Mouse (Mus musculus) heart, postnatal 0 days (tissue): ENCODE measurements at regions not wholly inside any gene's neighbourhood (a gene's known extent, or its start where the extent isn't known, plus 50 kb on each side); places are given as distances from the start of the nearest gene placed in this dataset.

Experiments
- ATAC-seq: fragments of 200-750 bp; cut with Nextera tagmentation; 2 replicates; pipeline ENCODE4 v1.8.0; 2017; ENCODE audit warnings: low read depth, moderate number of reproducible peaks, moderate library complexity; ENCODE audit not compliant: insufficient read depth
- DNase-seq: peaks from one replicate; pipeline ENCODE4 v3.0.0-alpha.2; 2016; ENCODE audit warnings: low spot score
- H3K27ac ChIP-seq: fragments of 300-500 bp; sonication (generic); 2 replicates; pipeline ENCODE4 v1.5.1; 2014; ENCODE audit warnings: low read depth, mild to moderate bottlenecking
- H3K27me3 ChIP-seq: fragments of 300-500 bp; sonication (generic); 2 replicates; pipeline ENCODE4 v1.6.1; 2014; ENCODE audit warnings: low read length, mixed read lengths; ENCODE audit not compliant: control insufficient read depth, insufficient read depth
- H3K36me3 ChIP-seq: fragments of 300-500 bp; sonication (generic); replicated peaks from 2 replicates; pipeline ENCODE4 v1.6.1; 2014; ENCODE audit warnings: low read length, mixed read lengths; ENCODE audit not compliant: control insufficient read depth, insufficient read depth
- H3K4me1 ChIP-seq: fragments of 300-500 bp; sonication (generic); 2 replicates; pipeline ENCODE4 v1.6.1; 2014; ENCODE audit warnings: antibody characterized with exemption; ENCODE audit not compliant: control insufficient read depth, insufficient read depth
- H3K4me2 ChIP-seq: fragments of 300-500 bp; sonication (generic); 2 replicates; pipeline ENCODE4 v1.6.1; 2014; ENCODE audit warnings: low read depth, mild to moderate bottlenecking, low read length, moderate library complexity
- H3K4me3 ChIP-seq: fragments of 300-500 bp; sonication (generic); 2 replicates; pipeline ENCODE4 v1.5.1; 2014; ENCODE audit warnings: low read depth, low read length
- H3K9ac ChIP-seq: fragments of 300-500 bp; sonication (generic); replicated peaks from 2 replicates; pipeline ENCODE4 v1.6.1; 2014; ENCODE audit warnings: low read depth, low read length, mixed read lengths
- H3K9me3 ChIP-seq: fragments of 300-500 bp; sonication (generic); replicated peaks from 2 replicates; pipeline ENCODE4 v1.6.1; 2016; ENCODE audit warnings: low read length; ENCODE audit not compliant: control insufficient read depth
- CTCF ChIP-seq: IDR thresholded peaks from 2 replicates; pipeline ENCODE4 v1.5.1; 2016; ENCODE audit warnings: antibody characterized with exemption, control low read depth, low read depth
- EP300 ChIP-seq: IDR thresholded peaks from 2 replicates; pipeline ENCODE4 v1.6.1; 2016; ENCODE audit warnings: antibody characterized with exemption, low read depth
- WGBS: fragments of 180-500 bp; shearing (Covaris S2); extraction: QIAGEN DNeasy Blood & Tissue Kit; methylation state at CpG from one replicate; pipeline ENCODE4 v1.1.7; 2014; 5-methylcytosine and 5-hydroxymethylcytosine counted together

DNA sequence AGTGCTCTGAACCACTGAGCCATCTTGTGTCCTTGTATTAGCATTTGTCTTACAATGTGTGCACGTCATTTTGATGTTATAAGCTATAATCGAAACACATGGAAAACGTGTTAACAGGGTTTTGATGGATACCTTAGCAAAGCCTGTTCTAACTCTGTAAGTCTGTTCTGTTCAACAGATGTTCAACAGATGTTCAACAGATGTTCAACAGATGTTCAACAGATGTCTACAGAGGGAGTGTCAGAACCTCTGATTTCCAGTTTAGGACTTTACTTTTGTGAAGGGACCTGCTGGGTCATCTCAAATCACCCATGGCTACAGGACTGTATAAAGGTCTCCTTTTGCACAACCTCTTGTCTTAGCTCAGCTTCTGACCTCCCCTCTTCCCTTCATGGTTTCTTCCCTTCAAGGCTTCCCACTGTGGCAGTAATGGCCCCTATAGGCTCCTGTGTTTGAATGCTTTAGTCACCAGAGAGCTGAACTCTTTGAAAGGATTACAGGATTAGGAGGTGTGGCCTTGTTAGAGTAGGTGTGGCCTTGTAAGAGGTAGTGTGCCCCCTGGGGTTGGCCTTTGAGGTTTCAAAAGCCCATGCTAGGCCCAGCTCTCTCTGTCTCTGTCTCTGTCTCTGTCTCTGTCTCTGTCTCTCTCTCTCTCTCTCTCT lies 66.8 kb upstream of the Lsm14a start:
- no peak overlapping the region for H3K4me2 ChIP-seq
- H3K36me3 ChIP-seq = no peaks in the 10 kb centered on the region
- no peaks in the 10 kb centered on the region for H3K27me3 ChIP-seq
- no peak overlapping the region for H3K4me3 ChIP-seq
- no peak overlapping the region for H3K27ac ChIP-seq
- H3K4me1 ChIP-seq = no peaks in the 10 kb centered on the region
- no peak for DNase-seq
- 75% methylated on average over 3 of the region's 3 CpGs for WGBS
- no peak overlapping the region for H3K9ac ChIP-seq
- no peak for ATAC-seq
- no peaks in the 10 kb centered on the region for H3K9me3 ChIP-seq
- TF ChIP-seq CTCF (no peak), EP300 (no peak)

DNA sequence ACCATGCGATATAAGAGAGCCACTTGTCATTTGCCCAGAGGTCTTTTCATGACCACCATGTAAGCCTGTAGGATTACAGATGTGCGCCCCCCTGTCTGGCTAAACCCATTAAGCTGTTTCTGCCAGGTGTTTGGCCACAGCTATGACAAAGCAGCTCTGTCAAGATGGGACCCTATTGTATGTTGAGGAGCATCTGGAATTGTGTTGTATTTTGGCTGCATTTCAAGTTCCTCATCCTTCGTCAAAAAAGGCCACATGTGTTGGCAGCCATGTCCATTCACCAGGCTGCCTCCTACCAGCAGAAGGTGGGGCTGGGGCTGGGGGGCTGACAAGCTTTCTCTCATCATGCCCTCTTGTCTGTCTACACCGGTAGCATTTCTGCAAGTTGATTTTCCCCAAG lies 65.7 kb upstream of the Lsm14a start:
- no peak for DNase-seq
- TF ChIP-seq CTCF (no peak), EP300 (no peak)
- no peaks in the 10 kb centered on the region for H3K36me3 ChIP-seq
- no peak overlapping the region for H3K4me2 ChIP-seq
- no peak for ATAC-seq
- H3K27ac ChIP-seq = no peak overlapping the region
- H3K4me3 ChIP-seq = no peak overlapping the region
- H3K27me3 ChIP-seq = no peaks in the 10 kb centered on the region
- H3K9me3 ChIP-seq = no peaks in the 10 kb centered on the region
- 79% methylated on average over 4 of the region's 4 CpGs for WGBS
- no peaks in the 10 kb centered on the region for H3K4me1 ChIP-seq
- no peak overlapping the region for H3K9ac ChIP-seq

DNA sequence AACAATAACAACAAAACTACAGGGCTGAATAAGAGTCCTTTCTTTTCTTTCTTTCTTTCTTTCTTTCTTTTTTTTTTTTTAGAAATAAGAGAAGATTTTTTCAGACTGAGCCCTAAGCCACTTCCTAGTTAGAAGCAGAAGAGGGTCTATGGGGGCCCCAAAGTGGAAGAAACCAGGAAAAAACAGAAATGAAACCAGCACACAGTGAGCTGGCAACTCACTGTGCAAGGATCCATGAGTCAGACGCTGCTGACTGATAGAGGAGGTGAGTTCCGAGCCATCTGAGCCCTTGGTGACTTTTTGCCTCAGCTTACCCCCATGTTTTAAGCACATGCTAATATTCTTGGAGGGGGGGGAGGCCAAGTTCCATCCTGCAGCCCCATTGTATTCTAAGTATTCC lies 55.2 kb upstream of the Lsm14a start:
- Histone ChIP-seq H3K4me2 (no peak overlapping the region), H3K27me3 (no peaks in the 10 kb centered on the region), H3K36me3 (no peaks in the 10 kb centered on the region), H3K27ac (no peak overlapping the region), H3K9me3 (no peaks in the 10 kb centered on the region; the same call in 1 of the 2 replicates), H3K4me1 (no peaks in the 10 kb centered on the region), H3K9ac (no peak overlapping the region), H3K4me3 (no peak overlapping the region)
- ATAC-seq = no peak
- TF ChIP-seq CTCF (no peak), EP300 (no peak)
- DNase-seq = no peak
- 74% methylated on average over 2 of the region's 2 CpGs for WGBS

DNA sequence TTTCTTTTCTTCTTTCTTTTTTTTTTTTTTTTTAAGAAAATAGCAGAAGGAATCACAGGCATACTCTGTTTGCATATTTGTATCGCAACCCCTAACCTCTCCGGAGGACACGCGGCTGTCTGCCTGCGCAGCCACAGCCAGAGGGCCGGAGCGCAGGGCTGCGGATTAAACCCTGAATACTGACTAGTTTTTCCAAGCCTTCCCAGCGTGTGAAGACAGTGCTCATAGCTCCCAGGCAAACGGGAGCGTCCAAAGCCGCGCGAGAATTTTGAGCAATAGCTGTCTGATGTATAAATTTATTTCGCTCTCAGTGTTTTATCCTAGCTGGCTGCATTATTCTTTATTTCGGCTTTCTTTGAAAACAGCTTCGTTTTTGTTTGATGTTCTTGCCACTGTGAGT lies 51.1 kb upstream of the Lsm14a start:
- H3K4me3 ChIP-seq = no peak overlapping the region
- no peaks in the 10 kb centered on the region for H3K36me3 ChIP-seq
- DNase-seq = no peak
- no peak for TF ChIP-seq EP300
- TF ChIP-seq CTCF = no peak
- ATAC-seq = no peak
- H3K4me1 ChIP-seq = no peaks in the 10 kb centered on the region
- 65% methylated on average over 17 of the region's 17 CpGs for WGBS
- no peak overlapping the region for H3K9ac ChIP-seq
- H3K27me3 ChIP-seq = no peaks in the 10 kb centered on the region
- H3K9me3 ChIP-seq = no peaks in the 10 kb centered on the region
- no peak overlapping the region for H3K4me2 ChIP-seq
- no peak overlapping the region for H3K27ac ChIP-seq
